Mouse (Mus musculus) adrenal gland, postnatal 14 days (tissue): ENCODE measurements at regions not wholly inside any gene's neighbourhood (a gene's known extent, or its start where the extent isn't known, plus 50 kb on each side); places are given as distances from the start of the nearest gene placed in this dataset.

Experiments
- DNase-seq: peaks from one replicate; pipeline ENCODE4 v3.0.0; 2021; ENCODE audit warnings: mixed read lengths

DNA sequence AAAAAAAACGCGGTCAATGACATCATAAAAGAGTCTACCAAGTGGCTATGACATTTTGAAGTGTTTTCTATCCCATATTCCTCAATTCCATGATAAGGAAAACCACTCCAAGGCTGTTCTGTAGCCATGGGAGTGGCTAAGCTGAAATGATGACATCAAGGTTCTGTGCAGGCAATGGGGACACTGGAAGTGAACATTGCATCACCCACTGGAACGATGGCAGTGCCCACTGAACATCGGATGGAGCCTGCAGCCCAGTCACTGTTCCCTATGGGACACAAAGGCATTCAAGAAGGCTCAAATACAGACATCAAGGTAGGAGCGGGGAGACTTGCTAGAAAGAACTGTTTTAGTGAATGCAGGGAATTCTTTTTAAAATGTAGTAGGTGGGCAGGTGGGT is 410.8 kb downstream of the Cd83 start:
- DNase-seq = peak; percentile 38

DNA sequence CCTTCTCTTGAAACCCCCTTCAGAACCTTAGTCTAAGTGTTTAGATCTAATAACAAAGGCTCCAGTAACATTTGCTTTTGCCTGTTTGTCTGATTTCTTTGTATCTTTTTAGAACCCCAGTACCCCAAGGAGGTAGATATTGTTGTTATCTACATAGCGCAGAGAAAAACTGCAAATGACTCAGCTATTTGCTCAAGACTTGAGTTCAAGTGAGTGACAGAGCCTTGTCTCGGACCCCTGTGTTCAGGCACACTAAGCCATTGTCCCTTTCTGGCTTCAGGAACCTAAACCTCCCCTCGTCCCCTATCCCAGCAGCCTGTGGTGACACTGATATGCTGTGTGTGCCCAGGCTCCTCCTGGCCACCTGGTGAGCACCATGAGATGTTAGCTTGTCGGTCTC is 421.5 kb downstream of the Cd83 start:
- DNase-seq = no peak

DNA sequence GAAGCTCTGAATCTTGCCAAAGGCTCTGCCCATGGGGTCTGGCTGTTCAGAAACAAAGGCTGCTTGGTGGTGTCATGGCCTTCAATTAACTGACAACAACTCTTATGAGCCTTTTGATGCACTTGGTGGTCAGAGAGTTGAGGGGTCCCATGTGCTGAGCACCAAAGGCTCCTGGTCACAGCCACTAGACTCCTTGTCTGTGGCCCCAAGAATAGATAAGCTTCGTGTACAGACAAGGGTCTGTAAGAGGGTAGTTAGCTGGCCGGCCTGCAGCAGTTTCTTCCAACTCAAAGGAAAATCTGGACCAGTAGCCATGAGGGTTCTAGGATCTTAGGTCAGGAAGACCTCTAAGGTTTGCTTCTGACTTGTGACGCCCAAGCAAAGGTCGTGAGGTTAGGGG is 421.9 kb downstream of the Cd83 start:
- no peak for DNase-seq

DNA sequence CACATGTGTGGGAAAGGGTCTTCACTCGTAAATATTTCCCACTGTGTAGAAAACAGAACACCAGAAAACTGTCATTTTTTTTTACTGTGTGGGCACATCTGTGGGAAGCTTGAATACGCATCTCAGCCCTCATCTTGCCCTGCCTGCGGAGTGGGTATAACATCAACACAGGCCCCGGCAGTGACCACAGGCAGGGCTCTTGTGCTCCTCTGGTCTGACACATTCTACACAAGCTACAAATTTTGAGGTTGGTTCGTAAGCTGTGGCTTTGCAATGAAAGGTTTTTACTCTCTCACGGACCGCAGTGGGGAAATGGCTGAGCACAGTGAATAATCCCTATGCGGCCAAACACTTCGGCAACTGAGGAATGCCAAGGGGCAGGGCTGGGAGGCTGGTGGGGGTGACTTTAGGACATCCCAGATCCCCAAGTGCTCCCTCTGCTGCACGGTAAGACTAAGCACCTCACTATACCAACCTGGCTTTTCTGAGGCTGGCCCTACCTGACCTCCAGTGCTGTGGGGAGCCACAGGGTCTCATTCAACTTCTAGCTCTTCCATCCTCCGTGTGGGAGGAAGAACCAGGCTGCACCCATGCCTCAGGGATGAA is 422.9 kb downstream of the Cd83 start:
- DNase-seq = no peak

DNA sequence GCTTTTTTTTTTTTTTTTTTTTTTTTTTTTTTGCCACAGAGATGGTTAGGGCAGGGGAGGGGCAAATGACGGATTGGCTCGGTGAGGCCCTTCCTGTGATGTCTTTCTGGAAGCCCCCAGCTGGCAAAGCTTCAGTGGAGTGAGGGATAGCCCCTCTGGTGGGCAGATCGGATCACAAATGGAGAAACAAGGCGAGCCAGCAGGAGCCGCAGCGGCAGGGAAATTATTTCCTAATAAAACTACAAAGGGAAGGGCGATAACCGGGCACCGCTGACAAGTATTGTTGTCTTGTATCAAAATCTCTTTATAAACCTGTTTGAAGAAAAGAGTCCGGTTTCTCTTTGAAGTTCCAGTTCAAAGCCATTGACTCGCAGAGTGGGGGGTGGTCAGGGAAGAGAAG is 424.5 kb downstream of the Cd83 start:
- peak; percentile 36 for DNase-seq

DNA sequence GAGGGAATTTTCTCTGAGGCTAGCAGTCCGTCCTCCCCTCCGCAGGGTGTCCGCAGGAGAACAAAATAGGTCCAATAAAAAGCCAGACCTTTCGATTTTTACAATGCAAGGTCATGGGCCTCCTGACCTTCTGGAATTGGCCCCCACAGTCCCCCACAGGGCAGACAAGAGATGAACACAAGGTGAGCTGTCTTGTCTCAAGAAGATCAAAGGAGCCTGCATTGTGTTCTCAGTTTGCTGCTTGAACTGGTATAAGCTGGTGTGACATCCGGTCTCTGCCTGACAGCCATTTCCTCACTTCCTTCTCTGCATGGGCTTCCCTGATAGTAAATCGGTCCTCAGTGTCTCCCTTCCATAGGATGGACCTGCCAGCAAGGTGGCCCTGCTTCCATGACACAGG is 425.5 kb downstream of the Cd83 start:
- DNase-seq = no peak

DNA sequence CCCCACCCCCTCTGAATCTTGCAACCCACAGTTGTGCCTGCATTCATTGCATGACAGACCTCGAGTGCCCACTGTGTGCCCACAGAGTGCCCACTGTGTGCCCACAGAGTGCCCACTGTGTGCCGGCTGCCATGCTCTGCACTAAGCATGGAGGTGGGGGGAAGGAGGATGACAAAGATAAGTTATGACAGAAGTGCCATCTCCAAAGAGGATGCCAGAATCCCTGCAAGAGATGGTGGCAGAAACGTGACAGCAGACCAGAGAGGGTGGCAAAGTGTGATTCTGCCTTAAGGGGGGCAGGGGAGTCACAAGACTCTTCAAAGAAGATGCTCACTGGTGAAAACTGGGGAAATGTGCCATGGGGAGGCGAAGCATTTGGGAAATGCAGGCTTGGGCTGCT is 427.8 kb downstream of the Cd83 start:
- no peak for DNase-seq

DNA sequence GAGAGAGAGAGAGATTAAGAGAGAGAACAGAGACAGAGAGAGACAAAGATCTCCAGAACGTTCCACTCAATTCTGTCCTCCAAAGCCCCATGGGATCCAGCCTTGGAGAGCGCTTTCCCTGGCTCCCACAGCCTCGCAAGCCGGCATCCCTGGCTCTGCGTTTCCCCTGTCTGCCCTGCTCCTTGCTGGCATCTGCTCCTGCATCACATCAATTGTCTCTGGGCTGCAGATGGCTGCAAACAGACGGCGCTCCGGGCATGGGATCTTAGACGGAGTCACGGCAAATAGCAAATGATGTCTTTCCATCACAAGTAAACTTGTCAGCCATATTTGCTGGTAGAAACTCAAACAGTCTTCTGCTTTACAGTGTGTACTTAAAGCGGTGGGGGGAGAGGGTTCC is 428.4 kb downstream of the Cd83 start:
- DNase-seq = no peak

DNA sequence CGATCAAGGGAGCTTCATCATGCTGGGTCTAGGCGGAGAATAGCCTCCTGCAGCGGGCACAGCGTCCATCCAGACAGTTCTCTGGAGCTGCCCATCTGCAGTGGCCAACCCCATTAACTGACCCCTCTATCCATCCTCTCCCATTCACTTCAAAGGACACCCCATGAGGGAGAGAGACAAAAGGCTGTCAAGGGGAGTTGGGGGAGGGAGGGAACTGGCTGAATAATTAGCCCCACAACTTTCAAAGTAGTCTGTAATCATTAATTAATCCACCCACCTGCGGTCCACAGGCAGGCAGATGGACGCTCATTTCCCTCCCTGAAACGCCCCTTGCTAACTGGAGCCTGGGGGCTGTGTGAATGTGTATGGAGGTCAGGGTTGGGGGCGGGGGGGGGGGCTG is 433.7 kb downstream of the Cd83 start:
- DNase-seq = no peak

DNA sequence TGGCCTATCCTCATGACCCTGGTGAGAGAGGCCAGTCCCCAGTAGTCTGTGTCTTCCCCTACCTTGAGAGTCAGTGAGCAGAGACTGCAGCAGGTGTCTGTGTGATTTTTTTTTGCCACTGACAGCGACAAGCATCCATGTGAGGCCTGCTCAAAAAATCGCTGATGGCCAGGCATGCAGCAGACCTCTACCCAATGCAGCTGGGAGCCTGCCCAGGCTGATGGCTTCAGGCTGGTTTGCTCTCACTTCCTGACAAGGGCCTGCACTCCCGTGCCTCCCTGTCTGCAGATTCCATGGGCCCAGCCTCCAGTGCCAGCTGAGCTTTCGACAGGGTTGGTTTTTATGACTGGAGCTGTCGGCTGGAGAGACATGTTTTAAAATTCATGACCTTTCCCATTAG is 437.1 kb downstream of the Cd83 start:
- no peak for DNase-seq

DNA sequence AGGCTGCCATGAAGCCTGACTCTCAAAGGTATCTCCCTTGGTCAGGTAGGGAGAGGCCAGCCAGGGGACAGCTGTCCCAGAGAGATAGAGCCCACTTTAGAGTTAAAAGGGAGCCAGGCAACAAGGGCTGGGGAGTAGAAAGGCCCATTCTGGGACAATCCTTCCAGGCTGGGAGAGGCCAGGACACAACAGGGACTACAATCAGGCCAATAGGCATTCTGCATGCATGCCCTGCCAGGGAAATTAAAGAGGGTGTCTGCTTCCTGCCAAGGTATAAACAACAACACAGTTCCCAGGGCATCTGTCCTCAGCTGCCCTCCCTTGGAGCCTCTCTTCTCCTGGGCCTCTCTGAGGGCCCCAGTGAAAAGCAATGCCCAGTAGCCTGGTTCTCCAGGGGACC is 437.8 kb downstream of the Cd83 start:
- peak; percentile 51 for DNase-seq

DNA sequence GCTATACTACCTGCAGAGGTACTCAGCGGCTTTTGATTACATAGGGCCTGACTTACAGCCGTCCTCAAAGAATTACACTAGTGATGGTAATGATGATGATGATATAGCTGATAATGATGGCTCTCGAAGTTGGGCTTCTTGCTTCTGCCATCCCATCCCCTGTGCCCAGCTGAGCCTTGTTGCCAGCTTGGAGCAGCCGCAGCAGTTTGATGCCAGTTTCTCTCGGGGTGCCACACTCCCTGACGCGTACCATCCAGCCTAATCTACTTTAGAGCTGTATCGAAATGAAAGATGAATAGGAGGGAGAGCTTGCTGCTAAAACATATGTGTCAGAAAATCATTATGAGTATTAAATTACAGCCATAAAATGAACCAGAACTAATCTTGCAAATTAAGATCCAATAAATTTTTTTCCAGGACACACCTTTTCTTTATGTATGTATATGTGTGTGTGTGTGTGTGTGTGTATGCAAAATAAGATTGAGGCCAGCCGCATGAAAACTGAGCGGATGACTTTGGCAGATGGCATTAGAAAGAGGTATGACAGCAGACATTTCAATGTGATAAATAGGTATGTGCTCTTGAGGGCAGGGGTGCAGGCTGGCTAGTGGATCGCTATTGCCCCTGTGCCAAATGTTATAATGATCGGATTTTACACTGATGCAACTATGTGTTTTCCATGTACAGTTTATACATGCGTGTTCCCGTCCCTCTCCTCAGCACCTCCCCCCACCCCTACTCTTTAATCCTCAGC is 443.3 kb downstream of the Cd83 start:
- DNase-seq = no peak

DNA sequence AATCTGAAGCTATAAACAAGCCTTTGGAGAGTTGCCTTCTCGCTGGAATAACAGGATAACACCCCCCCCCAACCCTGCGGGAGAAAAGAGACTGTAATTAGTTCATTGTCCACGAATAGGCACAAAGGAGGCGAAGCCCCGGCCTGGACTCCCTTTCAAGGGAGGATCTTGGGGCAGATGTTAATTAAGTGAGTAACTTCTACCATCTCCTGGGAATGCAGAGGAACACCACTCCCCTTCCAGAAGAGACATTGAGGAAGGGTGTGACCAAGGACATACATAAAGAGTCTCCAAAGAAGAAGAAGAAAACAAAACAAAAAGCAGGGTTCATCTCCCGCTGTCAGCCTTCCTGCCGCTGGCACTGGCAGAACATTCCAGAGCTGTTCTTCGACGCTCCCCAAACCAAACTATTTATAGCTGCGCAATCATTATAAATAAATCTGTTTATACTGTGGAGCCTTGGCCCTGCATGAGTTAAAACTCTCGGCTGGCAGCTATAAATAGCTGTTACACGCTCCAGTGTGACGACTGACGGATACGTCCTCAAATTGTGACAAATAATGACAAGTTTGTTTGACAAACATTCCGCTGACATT is 444.1 kb downstream of the Cd83 start:
- peak; percentile 25 for DNase-seq

DNA sequence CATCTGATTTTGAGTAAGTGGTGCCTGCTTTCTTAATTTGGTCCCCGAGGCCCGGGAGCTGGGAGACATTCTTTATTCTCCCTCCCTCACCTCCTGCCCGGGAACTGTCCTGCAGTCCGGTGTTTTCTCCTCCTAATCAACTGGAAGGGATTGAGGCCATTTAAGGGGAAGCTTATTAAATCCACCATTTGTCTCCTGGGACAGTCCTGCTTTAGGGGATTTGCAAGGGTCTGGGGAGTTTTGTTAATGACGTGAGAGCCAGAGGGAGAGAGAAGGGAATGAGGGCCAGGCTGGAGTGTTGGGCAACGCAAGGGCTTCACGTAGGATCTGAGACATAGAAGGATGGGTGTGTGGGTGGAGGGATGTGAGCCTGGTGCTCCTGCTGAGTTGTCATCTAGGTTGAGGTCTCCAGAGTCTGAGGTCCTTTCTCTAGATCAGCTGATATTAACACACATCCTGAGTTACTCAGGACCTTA is 444.6 kb downstream of the Cd83 start:
- no peak for DNase-seq

DNA sequence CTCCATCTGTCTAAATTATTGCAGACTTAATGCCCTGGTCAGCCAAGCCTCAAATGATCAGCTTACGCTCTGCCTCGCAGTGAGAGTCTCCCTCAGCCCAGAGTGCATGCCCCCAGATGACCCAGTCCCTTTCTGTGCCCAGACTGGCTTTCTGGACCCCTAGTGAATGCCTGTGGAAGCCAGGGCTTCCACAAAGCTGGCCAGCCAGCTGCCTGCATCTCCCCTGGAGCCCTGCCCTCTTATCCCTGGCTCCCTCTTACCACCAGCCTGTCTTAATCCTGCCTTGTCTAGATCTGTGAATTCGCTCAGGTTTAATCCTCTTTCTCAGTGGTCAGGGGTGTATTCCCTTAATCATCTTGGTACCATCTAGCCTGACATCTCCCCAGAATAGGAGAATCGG is 446.8 kb downstream of the Cd83 start:
- no peak for DNase-seq

DNA sequence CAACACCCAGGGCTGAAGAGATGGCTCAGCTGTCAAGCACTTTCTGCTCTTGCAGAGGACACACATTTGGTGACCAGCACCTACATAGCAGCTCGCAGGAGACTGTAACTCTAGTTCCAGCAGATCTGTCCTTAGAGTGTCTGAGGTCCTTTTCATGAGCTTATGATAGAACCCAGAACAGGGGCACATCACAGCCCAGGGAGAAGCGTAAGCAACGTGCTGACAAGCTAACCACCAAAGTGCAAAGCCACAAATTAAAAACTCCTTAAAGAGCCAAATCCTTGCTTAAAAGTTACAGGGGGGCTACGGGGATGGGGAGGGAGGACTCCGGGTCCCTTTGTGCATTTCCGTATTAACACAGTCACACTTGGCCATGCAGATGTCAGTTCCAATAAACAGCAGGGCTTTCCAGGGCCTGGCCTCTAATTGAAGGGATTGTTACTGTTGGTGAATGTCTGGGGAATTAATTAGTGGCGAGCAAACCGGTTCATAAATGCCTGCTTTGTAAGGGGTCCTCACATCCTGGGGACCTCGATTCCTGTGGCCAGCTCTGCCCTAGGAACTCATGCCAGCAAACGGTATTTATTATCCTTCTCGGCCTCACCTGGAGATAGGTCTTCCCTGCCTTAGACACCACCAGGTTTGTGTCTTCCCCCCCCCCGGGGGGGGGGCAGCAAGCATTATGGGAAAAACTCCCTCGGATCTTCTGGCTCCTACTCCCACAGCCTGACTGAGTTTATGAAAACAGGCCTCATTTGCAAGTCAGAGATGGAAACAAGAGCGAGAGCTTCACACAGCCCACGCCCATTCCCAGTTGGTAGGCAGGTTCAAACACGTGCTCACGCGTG is 447.5 kb downstream of the Cd83 start:
- DNase-seq = no peak

DNA sequence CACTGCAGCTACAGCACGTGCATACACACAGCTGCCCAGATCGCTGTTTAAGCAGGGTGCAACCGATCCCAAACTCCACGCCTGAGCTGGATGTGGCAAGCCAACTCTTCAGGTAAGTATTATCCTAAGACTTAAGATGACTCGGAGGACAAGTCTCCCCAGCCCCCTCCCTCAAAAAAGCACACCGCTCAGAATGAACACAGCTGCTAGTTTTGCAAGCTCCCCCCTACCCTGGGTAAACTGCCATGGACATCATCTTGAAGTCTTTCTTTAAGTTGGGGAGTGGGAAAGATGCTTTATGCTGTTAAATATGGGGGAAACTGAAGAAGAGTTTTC is 448.1 kb downstream of the Cd83 start:
- DNase-seq = no peak

DNA sequence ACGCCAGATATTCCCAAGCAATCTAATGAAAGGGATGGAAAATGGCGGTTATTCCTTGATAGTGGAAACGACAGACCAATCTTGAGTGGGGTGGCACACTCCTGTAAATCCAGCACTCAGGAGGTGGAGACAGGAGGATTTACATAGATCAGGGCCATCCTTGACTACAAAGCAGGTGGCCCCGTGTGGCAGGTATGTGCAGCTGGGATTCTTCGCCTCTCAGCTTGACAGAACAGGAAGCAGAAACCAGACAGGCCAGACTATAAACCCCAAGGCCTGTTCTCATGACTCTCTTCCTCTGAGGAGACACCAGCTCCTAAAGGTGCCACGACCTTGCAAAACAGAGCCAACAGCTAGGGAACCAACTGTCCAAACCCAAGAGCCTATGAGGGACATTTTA is 449.7 kb downstream of the Cd83 start:
- DNase-seq = no peak

DNA sequence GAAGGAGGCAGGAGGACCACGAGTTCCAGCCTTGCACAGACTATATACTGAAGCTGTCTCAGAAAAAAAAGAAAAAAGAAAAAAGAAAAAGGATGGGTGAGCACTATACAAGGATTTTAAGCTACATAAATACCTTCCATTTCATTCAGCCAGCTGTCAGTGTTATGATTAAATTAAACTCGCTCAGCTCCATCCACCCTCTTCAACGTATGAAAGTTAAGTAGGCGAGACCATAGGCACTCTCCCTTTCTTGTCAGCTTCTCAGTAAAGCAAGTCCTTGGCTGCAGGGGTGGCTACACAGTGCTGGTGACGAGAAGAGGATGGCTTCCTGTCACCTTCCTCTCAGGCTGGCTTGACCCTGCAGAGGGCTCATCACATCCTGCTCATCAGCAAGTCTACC is 450.7 kb downstream of the Cd83 start:
- no peak for DNase-seq

DNA sequence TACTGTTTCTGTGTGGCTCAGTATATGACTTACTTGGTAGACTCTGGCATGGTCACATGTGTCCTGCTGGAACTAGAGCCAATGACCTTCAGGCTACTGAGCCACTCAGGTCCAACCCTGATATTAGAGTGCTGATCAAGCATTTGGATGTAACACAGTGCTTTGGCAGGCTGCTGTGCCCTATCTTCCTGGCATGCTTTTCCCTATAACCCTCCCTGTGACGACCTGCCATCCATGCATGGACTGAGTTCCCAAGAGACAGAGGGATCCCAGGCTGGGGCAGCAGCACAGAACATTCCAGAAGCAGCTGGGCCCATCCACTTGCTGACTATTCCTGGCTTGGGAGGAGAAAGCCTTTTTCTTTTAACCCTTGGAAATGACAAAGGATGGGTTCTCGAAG is 451.4 kb downstream of the Cd83 start:
- peak; percentile 25 for DNase-seq

DNA sequence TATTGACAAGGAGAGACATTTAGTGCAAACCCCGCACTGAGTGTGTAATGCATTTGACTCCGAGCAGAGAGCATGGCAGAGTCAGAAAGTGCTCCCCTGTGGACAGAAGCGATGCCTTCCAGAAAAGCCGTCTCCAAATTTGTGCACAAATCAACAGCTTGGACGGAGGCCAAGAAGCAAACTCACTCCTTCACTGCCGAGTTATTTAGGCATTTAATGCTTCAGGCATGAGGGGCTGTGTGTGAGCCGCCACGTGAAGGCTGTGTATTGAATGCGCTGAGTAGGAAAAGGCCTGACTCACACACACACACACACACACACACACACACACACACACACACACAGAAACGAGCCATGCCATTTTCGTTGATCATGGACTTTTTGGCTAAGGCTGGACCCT is 453.7 kb downstream of the Cd83 start:
- DNase-seq = peak; percentile 77

DNA sequence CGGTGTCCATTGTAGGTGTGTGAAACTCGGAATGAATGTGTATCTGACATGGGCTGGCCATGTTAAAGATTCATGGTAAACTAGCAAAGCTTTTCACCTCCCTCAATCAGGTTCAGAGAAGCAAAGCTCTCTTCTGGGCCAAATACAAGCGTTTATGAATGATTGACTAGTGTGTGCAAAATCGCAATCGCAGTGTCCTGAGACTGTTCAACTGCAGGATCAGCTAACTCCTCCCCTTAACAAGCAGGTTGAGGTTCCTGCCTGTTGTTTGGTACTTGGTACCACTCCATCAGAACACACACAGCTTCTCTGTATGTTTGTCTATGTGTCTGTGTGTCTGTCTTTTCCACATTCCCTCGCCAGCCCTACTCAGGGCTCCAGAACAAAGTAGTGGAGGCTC is 458.6 kb downstream of the Cd83 start:
- DNase-seq = no peak

DNA sequence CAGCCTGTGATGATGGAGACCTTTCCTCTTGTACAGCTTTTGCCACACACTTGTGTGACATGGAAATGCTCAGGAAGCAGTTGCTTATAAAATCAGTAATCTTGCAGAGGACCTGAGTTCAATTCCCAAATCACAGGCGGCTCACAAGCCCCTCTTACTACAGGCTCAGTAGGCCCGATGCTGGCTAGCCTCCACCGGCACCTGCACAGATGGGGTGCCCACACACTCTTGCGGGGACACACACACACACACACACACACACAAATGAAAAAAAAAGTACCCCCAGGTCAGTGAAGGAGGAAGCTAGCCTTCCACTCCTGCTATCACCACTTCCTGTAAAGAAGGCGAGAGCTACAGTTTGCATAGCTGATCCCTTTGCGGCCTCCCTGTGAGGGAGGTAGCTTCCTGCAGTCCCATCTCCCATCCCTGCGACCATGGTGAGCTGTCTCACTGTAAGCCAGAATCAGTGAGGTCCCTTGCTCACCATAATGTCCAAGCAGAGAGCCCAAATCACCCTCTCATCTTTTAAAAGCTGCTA is 462.2 kb downstream of the Cd83 start:
- no peak for DNase-seq
